Mouse (Mus musculus) ES-Bruce4 (cell line): ENCODE results near the gene Trhr2. TPM values are rescaled to one million over a fixed set of nuclear protein-coding genes. Genes with fewer than 3 reads are reported as not detected.

Source experiments
- H3K27ac ChIP-seq: 2 replicates; pipeline ENCODE4 v1.5.1; 2012; ENCODE audit warnings: low read length, inconsistent platforms; ENCODE audit not compliant: insufficient read depth
- H3K27me3 ChIP-seq: 2 replicates; pipeline ENCODE4 v1.6.1; 2012; ENCODE audit warnings: mild to moderate bottlenecking, low read length, inconsistent platforms; ENCODE audit not compliant: control insufficient read depth, poor library complexity, insufficient read depth, severe bottlenecking
- H3K36me3 ChIP-seq: 2 replicates; pipeline ENCODE4 v1.6.1; 2012; ENCODE audit warnings: inconsistent platforms, mild to moderate bottlenecking, low read length, moderate library complexity; ENCODE audit not compliant: control insufficient read depth, poor library complexity, insufficient read depth, severe bottlenecking
- H3K4me1 ChIP-seq: one replicate; pipeline ENCODE4 v1.8.1; 2011; ENCODE audit warnings: low read length; ENCODE audit not compliant: control insufficient read depth, insufficient read depth
- H3K4me3 ChIP-seq: 2 replicates; pipeline ENCODE4 v1.5.1; 2011; ENCODE audit warnings: low read depth, mild to moderate bottlenecking, low read length
- H3K9ac ChIP-seq: 2 replicates; pipeline ENCODE4 v1.6.1; 2012; ENCODE audit warnings: low read depth, mild to moderate bottlenecking, inconsistent platforms; ENCODE audit not compliant: poor library complexity, severe bottlenecking
- H3K9me3 ChIP-seq: replicated peaks from 2 replicates; pipeline ENCODE4 v1.6.1; 2012; ENCODE audit warnings: mild to moderate bottlenecking, low read length, inconsistent platforms; ENCODE audit not compliant: control insufficient read depth, poor library complexity, insufficient read depth, severe bottlenecking
- CTCF ChIP-seq: IDR thresholded peaks from one replicate; pipeline ENCODE4 v1.8.1; 2011; ENCODE audit warnings: low read depth, low read length
- EP300 ChIP-seq: IDR thresholded peaks from 2 replicates; pipeline ENCODE4 v1.6.1; 2011; ENCODE audit warnings: low read depth, low read length; ENCODE audit not compliant: insufficient read depth
- POLR2A ChIP-seq: IDR thresholded peaks from one replicate; pipeline ENCODE4 v1.8.1; 2011; ENCODE audit warnings: low read length; ENCODE audit not compliant: insufficient read depth
- polyA plus RNA-seq: library from polyadenylated mRNA; stranded (reverse); fragments of >200 nt; gene quantifications from 2 replicates; pipeline ENCODE4 v1.2.4, GENCODE M21; 2011; ENCODE audit warnings: low read depth; ENCODE audit not compliant: missing spikeins, insufficient read depth, insufficient read length

The Trhr2 gene
- polyA plus RNA-seq, 1 experiment = not detected

- no peaks in the 10 kb centered on the region for H3K9me3 ChIP-seq
- H3K9ac ChIP-seq = no peak overlapping the region
- TF ChIP-seq POLR2A (no peak), EP300 (no peak), CTCF (no peak)
- no peaks in the 10 kb centered on the region for H3K36me3 ChIP-seq
- peaks cover under 1% of the 10 kb centered on the region for H3K4me1 ChIP-seq
- no peaks in the 10 kb centered on the region for H3K27me3 ChIP-seq
- H3K27ac ChIP-seq = no peak overlapping the region
- H3K4me3 ChIP-seq = no peak overlapping the region
These were observed 3.3 kb downstream of the Trhr2 start for GRCm38 (mm10) chr8:122357202-122357601.

- TF ChIP-seq CTCF (no peak), POLR2A (no peak), EP300 (no peak)
- Histone ChIP-seq H3K27me3 (no peaks in the 10 kb centered on the region), H3K4me3 (no peak overlapping the region), H3K9me3 (no peaks in the 10 kb centered on the region), H3K9ac (no peak overlapping the region), H3K27ac (no peak overlapping the region), H3K4me1 (peaks cover 3% of the 10 kb centered on the region), H3K36me3 (no peaks in the 10 kb centered on the region)
These were observed 4.6 kb downstream of the Trhr2 start for GRCm38 (mm10) chr8:122355642-122356606.

GRCm38 (mm10) chr8:122354157-122354556 lies 6.4 kb downstream of the Trhr2 start:
- Histone ChIP-seq H3K9ac (no peak overlapping the region), H3K9me3 (no peaks in the 10 kb centered on the region), H3K36me3 (no peaks in the 10 kb centered on the region), H3K4me1 (peaks cover 4% of the 10 kb centered on the region), H3K27ac (no peak overlapping the region), H3K4me3 (no peak overlapping the region), H3K27me3 (no peaks in the 10 kb centered on the region)
- TF ChIP-seq POLR2A (no peak), CTCF (no peak), EP300 (no peak)

GRCm38 (mm10) chr8:122350309-122351089 lies 10.0 kb downstream of the Trhr2 start:
- H3K27me3 ChIP-seq = no peaks in the 10 kb centered on the region
- H3K36me3 ChIP-seq = no peaks in the 10 kb centered on the region
- no peaks in the 10 kb centered on the region for H3K9me3 ChIP-seq
- peaks cover 4% of the 10 kb centered on the region for H3K4me1 ChIP-seq
- H3K27ac ChIP-seq = no peak overlapping the region
- H3K9ac ChIP-seq = no peak overlapping the region
- TF ChIP-seq POLR2A (no peak), EP300 (no peak)
- no peak overlapping the region for H3K4me3 ChIP-seq

GRCm38 (mm10) chr8:122349357-122350297 lies 10.9 kb downstream of the Trhr2 start:
- peaks cover 5% of the 10 kb centered on the region for H3K4me1 ChIP-seq
- no peak overlapping the region for H3K27ac ChIP-seq
- H3K4me3 ChIP-seq = no peak overlapping the region
- H3K36me3 ChIP-seq = no peaks in the 10 kb centered on the region
- H3K27me3 ChIP-seq = no peaks in the 10 kb centered on the region
- no peaks in the 10 kb centered on the region for H3K9me3 ChIP-seq
- TF ChIP-seq EP300 = no peak
- no peak overlapping the region for H3K9ac ChIP-seq
